Mouse (Mus musculus) heart, adult 11 months (tissue): ENCODE data around the gene Mkrn3.

ENCODE experiments used
- DNase-seq: peaks from one replicate; pipeline ENCODE4 v3.0.0; 2022

Gene Mkrn3

DNA sequence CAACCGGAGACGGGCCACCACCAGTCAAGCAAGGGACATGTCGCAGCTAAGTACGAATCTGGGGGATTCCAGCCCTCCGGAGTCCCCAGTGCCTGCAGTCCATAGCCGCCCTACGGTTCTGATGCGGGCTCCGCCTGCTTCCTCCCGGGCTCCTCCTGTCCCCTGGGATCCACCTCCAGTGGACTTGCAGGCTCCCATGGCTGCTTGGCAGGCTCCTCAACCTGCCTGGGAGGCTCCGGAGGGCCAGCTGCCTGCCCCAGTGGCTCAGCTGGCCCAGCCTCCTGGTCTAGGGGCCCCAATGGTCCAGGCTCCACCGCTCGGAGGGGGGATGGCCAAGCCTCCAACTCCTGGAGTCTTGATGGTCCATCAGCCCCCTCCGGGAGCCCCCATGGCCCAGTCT is 42.6 kb downstream of the Mkrn3 start:
- DNase-seq = no peak

DNA sequence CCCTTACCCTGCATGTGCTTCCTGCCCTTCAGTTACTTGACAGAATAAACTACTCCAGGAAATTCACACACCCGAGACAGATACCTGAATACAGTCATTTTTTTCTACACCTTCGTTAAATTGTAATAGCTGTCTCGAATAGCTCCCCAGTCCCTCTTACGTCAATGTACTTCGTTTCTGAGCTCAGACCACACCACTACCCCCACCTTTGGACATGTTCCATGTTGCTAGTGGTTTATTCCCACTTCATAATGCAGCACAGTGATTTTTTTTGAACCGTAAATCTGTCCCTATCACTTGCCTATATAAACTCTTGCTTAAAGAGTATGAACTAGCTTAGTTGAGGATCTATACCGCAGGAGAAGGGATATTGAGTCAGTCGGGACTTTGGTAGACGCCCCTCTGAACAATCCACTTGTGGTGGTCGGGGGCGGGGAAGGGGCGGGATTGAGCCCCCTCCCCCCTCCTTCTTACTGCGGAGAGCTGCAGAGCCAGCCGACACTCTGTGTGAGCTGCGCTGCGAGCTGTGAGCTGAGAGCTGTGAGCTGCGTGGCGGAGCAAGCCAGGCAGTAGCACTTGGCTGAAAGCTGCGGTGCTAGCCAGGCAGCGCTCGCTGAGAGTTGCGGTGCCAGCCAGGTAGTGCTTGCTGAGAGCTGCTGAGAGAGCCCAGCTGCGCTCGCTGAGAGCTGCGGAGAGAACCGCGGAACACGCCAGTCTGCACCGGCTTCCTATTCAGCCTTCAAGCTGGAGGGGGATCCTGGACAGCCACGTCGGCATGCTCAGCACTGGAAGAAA is 43.2 kb downstream of the Mkrn3 start, which contains the start of gene Magel2:
Gene Magel2 (plus strand): TSS at position 501 of the 795 bp plus-strand sequence.
- DNase-seq = no peak

DNA sequence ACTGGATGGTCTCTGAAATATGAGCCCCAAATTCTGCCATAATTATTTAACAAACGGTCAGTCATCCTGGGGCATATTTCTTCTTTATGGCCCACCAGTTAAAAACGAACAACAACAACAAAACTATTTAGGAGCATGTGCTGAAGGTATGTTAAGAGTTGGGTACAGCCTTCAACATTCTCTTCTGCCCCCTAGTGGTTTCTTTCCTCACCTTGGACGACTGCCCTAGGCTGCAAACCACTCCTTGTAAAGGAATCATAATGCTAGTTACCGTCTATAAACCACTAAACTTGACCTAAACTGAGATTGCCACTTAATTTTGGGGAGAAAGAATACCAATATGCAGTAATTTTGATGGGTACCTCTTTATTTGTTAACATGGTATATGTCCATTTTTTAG is 44.3 kb downstream of the Mkrn3 start:
- DNase-seq = no peak
